Comparison of ENCODE assay signal across 8 mouse cellular contexts in the genomic region with DNA sequence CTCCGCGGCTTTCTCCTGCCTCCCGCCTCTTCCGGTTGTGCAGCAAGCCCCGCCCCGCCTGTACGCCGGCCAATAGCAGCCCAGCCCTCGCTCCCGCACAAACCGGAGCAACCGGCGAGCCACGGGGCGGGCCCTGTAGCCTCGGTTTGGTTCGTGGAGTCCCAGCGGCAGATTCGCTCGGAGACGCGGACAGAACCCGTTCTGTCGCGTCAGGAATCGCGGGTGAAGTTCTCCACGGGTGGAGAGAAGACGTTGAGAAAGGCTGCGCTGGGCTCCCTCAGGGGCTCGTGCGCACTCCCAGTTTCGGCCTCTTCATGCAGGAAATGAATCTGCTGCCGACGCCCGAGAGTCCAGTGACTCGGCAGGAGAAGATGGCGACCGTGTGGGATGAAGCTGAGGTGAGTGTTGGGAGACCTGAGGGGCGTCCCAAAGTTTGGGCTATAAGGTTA. TPM values are rescaled to one million over a fixed set of nuclear protein-coding genes. Genes with fewer than 3 reads are reported as not detected.
A peak's percentile ranks its signal among the peaks of the same experiment; 100 is the strongest.
DNase-seq lines count a peak whose midpoint lies in the region; ATAC-seq lines count a peak whose summit lies in the region.

A gene (plus strand): TSS at position 76 of the 449 bp plus-strand sequence.

- ATAC-seq in hindbrain, embryonic 13.5 days (ENCODE audit: low FRiP score) = peak; percentile 99

- H3K9me3 ChIP-seq in hindbrain, embryonic 13.5 days = no peaks in the 10 kb centered on the region

- H3K27ac ChIP-seq in hindbrain, embryonic 13.5 days = peak within 1 kb of the TSS; percentile 94

- WGBS in hindbrain, embryonic 13.5 days = 0% methylated on average over 40 of the region's 40 CpGs

- no peaks in the 10 kb centered on the region for H3K27me3 ChIP-seq in hindbrain, embryonic 13.5 days

- peaks cover 20% of the 10 kb centered on the region for H3K4me1 ChIP-seq in hindbrain, embryonic 13.5 days (replicated peaks)

- H3K4me3 ChIP-seq in hindbrain, embryonic 13.5 days = peak within 1 kb of the TSS; percentile 79

- H3K9ac ChIP-seq in hindbrain, embryonic 13.5 days = peak within 1 kb of the TSS; percentile 85

- DNase-seq in NIH3T3 (ENCODE audit: low read depth) = peak; percentile 96
- peak; percentile 99 to 100 for DNase-seq in cerebellum, postnatal 10 days
- peak; percentile 90 to 95 for DNase-seq in frontal cortex, postnatal 14 days (ENCODE audit: low spot score in 2 of 2)
- DNase-seq in layer of hippocampus, postnatal 25 days (ENCODE audit: extremely low spot score in 1 of 2, low spot score in 1 of 2) = peak; percentile 92 to 93
- DNase-seq in lung, postnatal 25 days (ENCODE audit: low spot score) = peak; percentile 97
- peak; percentile 95 for DNase-seq in retina, embryonic 14.5 days (ENCODE audit: low spot score)
- DNase-seq in thymus, postnatal 4 days = peak; percentile 98

- peaks cover 37% of the 10 kb centered on the region for H3K36me3 ChIP-seq in hindbrain, embryonic 13.5 days

- H3K4me2 ChIP-seq in hindbrain, embryonic 13.5 days = peak within 1 kb of the TSS; percentile 99

RNA-seq across cellular contexts. Expression of the gene that starts here (rescaled TPM):
- 238 and 241 TPM in 2 replicates for polyA plus RNA-seq in hindbrain, embryonic 13.5 days (2015; fragmentation: Nextera tagmentation; extraction: Ambion mirVana)
- total RNA-seq in layer of hippocampus, postnatal 25 days (2021) = 100 to 1,000 TPM; 232 to 234 TPM

Comparison
In these comparisons a context has a peak if more than half of its experiments do, and no peak if none do; other contexts are left out.
1. Peak in every context shown above with its lines: DNase-seq, ATAC-seq, H3K4me3 ChIP-seq and H3K27ac ChIP-seq.